Mouse (Mus musculus): ENCODE measurements around the gene Hes2. TPM values are rescaled to one million over a fixed set of nuclear protein-coding genes. Genes with fewer than 3 reads are reported as not detected.

Hes2 gene
- polyA plus RNA-seq, 1 experiment from 2014 or later: 0.87 TPM

GRCm38 (mm10) chr4:152151966-152152544 lies 6.6 kb upstream of the Hes2 start, which contains the start of gene Espn:
Gene Espn (minus strand): TSS chr4:152152371.
- H3K27ac ChIP-seq (ENCODE audit: low read length): no peak within 1 kb of the TSS
- H3K4me2 ChIP-seq (ENCODE audit: low read depth, low read length): peak within 1 kb of the TSS; percentile 80
- WGBS: 1% methylated on average over 55 of the region's 57 CpGs
- no peaks in the 10 kb centered on the region for H3K36me3 ChIP-seq (ENCODE audit: control insufficient read depth, insufficient read depth, low read length)
- peaks cover 12% of the 10 kb centered on the region for H3K4me1 ChIP-seq (replicated peaks; ENCODE audit: control insufficient read depth, insufficient read depth, low read length)
- H3K27me3 ChIP-seq (ENCODE audit: control insufficient read depth, insufficient read depth, low read depth, low read length): peaks cover 47% of the 10 kb centered on the region
- H3K9me3 ChIP-seq (ENCODE audit: control insufficient read depth, low read length): no peaks in the 10 kb centered on the region
- peak within 1 kb of the TSS; percentile 46 for H3K9ac ChIP-seq (ENCODE audit: low read length)
- ATAC-seq (ENCODE audit: low read depth): peak; percentile 94
- peak within 1 kb of the TSS; percentile 47 for H3K4me3 ChIP-seq (ENCODE audit: low read length)

- 2% methylated on average over 23 of the region's 23 CpGs for WGBS
Measured at GRCm38 (mm10) chr4:152153771-152154177, 4.9 kb upstream of the Hes2 start.

GRCm38 (mm10) chr4:152155019-152155418 lies 3.6 kb upstream of the Hes2 start:
- 54% methylated on average over 4 of the region's 4 CpGs for WGBS
- Histone ChIP-seq H3K9ac (ENCODE audit: low read length) (no peak overlapping the region), H3K36me3 (ENCODE audit: control insufficient read depth, insufficient read depth, low read length) (no peaks in the 10 kb centered on the region), H3K4me3 (ENCODE audit: low read length) (no peak overlapping the region), H3K27me3 (ENCODE audit: control insufficient read depth, insufficient read depth, low read depth, low read length) (peaks cover 72% of the 10 kb centered on the region), H3K9me3 (ENCODE audit: control insufficient read depth, low read length) (no peaks in the 10 kb centered on the region), H3K4me2 (ENCODE audit: low read depth, low read length) (no peak overlapping the region), H3K27ac (ENCODE audit: low read length) (no peak overlapping the region), H3K4me1 (replicated peaks; ENCODE audit: control insufficient read depth, insufficient read depth, low read length) (peaks cover 14% of the 10 kb centered on the region)
- no peak for ATAC-seq (ENCODE audit: low read depth)

More at GRCm38 (mm10) chr4:152153771-152154177, 4.9 kb upstream of the Hes2 start:
- peak; percentile 47 for ATAC-seq (ENCODE audit: low read depth)
- H3K27ac ChIP-seq (ENCODE audit: low read length): no peak overlapping the region; the same call in 1 of the 2 replicates
- H3K4me1 ChIP-seq (replicated peaks; ENCODE audit: control insufficient read depth, insufficient read depth, low read length): peaks cover 12% of the 10 kb centered on the region
- H3K27me3 ChIP-seq (ENCODE audit: control insufficient read depth, insufficient read depth, low read depth, low read length): peaks cover 64% of the 10 kb centered on the region
- peak overlapping the region; percentile 25 for H3K4me3 ChIP-seq (ENCODE audit: low read length)
- H3K36me3 ChIP-seq (ENCODE audit: control insufficient read depth, insufficient read depth, low read length): no peaks in the 10 kb centered on the region
- peak overlapping the region; percentile 49 for H3K4me2 ChIP-seq (ENCODE audit: low read depth, low read length)
- peak overlapping the region; percentile 30; the same call in 1 of the 2 replicates for H3K9ac ChIP-seq (ENCODE audit: low read length)
- H3K9me3 ChIP-seq (ENCODE audit: control insufficient read depth, low read length): no peaks in the 10 kb centered on the region

- Histone ChIP-seq H3K9ac (ENCODE audit: low read length) (no peak overlapping the region), H3K36me3 (ENCODE audit: control insufficient read depth, insufficient read depth, low read length) (no peaks in the 10 kb centered on the region), H3K27ac (ENCODE audit: low read length) (no peak overlapping the region), H3K4me3 (ENCODE audit: low read length) (peak overlapping the region; percentile 28), H3K4me2 (ENCODE audit: low read depth, low read length) (peak overlapping the region; percentile 38), H3K9me3 (ENCODE audit: control insufficient read depth, low read length) (no peaks in the 10 kb centered on the region), H3K27me3 (ENCODE audit: control insufficient read depth, insufficient read depth, low read depth, low read length) (peaks cover 62% of the 10 kb centered on the region), H3K4me1 (replicated peaks; ENCODE audit: control insufficient read depth, insufficient read depth, low read length) (peaks cover 6% of the 10 kb centered on the region)
- WGBS: 14% methylated on average over 21 of the region's 21 CpGs
- ATAC-seq (ENCODE audit: low read depth): no peak
Measured at GRCm38 (mm10) chr4:152157779-152158584, 685 bp upstream of the Hes2 start.

GRCm38 (mm10) chr4:152159285-152159678 lies 615 bp downstream of the Hes2 start:
- peaks cover 57% of the 10 kb centered on the region for H3K27me3 ChIP-seq (ENCODE audit: control insufficient read depth, insufficient read depth, low read depth, low read length)

GRCm38 (mm10) chr4:152160748-152161147 lies 2.1 kb downstream of the Hes2 start:
- 32% methylated on average over 4 of the region's 4 CpGs for WGBS
- Histone ChIP-seq H3K4me2 (ENCODE audit: low read depth, low read length) (no peak overlapping the region), H3K27me3 (ENCODE audit: control insufficient read depth, insufficient read depth, low read depth, low read length) (peaks cover 51% of the 10 kb centered on the region), H3K9ac (ENCODE audit: low read length) (no peak overlapping the region), H3K36me3 (ENCODE audit: control insufficient read depth, insufficient read depth, low read length) (no peaks in the 10 kb centered on the region), H3K9me3 (ENCODE audit: control insufficient read depth, low read length) (no peaks in the 10 kb centered on the region), H3K4me3 (ENCODE audit: low read length) (no peak overlapping the region), H3K4me1 (replicated peaks; ENCODE audit: control insufficient read depth, insufficient read depth, low read length) (0 out of 2 replicates have a peak, but pooled peaks cover 2% of the 10 kb centered on the region), H3K27ac (ENCODE audit: low read length) (no peak overlapping the region)
- ATAC-seq (ENCODE audit: low read depth): no peak

More at GRCm38 (mm10) chr4:152159285-152159678, 615 bp downstream of the Hes2 start:
- no peaks in the 10 kb centered on the region for H3K9me3 ChIP-seq (ENCODE audit: control insufficient read depth, low read length)
- H3K4me3 ChIP-seq (ENCODE audit: low read length): no peak overlapping the region; the same call in 1 of the 2 replicates
- H3K36me3 ChIP-seq (ENCODE audit: control insufficient read depth, insufficient read depth, low read length): no peaks in the 10 kb centered on the region
- peak overlapping the region; percentile 38; the same call in 1 of the 2 replicates for H3K4me2 ChIP-seq (ENCODE audit: low read depth, low read length)
- no peak overlapping the region for H3K27ac ChIP-seq (ENCODE audit: low read length)
- H3K4me1 ChIP-seq (replicated peaks; ENCODE audit: control insufficient read depth, insufficient read depth, low read length): 0 out of 2 replicates have a peak, but pooled peaks cover 2% of the 10 kb centered on the region
- no peak for ATAC-seq (ENCODE audit: low read depth)
- 2% methylated on average over 19 of the region's 19 CpGs for WGBS
- no peak overlapping the region for H3K9ac ChIP-seq (ENCODE audit: low read length)

- Histone ChIP-seq H3K4me1 (replicated peaks; ENCODE audit: control insufficient read depth, insufficient read depth, low read length) (0 out of 2 replicates have a peak, but pooled peaks cover 2% of the 10 kb centered on the region), H3K4me2 (ENCODE audit: low read depth, low read length) (no peak overlapping the region), H3K36me3 (ENCODE audit: control insufficient read depth, insufficient read depth, low read length) (no peaks in the 10 kb centered on the region), H3K27ac (ENCODE audit: low read length) (no peak overlapping the region), H3K9me3 (ENCODE audit: control insufficient read depth, low read length) (no peaks in the 10 kb centered on the region), H3K27me3 (ENCODE audit: control insufficient read depth, insufficient read depth, low read depth, low read length) (peaks cover 51% of the 10 kb centered on the region), H3K4me3 (ENCODE audit: low read length) (no peak overlapping the region), H3K9ac (ENCODE audit: low read length) (no peak overlapping the region)
- no peak for ATAC-seq (ENCODE audit: low read depth)
- WGBS: 68% methylated on average over 6 of the region's 6 CpGs
Measured at GRCm38 (mm10) chr4:152161601-152162000, 2.9 kb downstream of the Hes2 start.

GRCm38 (mm10) chr4:152162748-152163147 lies 4.1 kb downstream of the Hes2 start:
- Histone ChIP-seq H3K27me3 (ENCODE audit: control insufficient read depth, insufficient read depth, low read depth, low read length) (peaks cover 40% of the 10 kb centered on the region), H3K27ac (ENCODE audit: low read length) (no peak overlapping the region), H3K4me1 (replicated peaks; ENCODE audit: control insufficient read depth, insufficient read depth, low read length) (0 out of 2 replicates have a peak, but pooled peaks cover 2% of the 10 kb centered on the region), H3K4me3 (ENCODE audit: low read length) (no peak overlapping the region), H3K9ac (ENCODE audit: low read length) (no peak overlapping the region), H3K4me2 (ENCODE audit: low read depth, low read length) (no peak overlapping the region), H3K36me3 (ENCODE audit: control insufficient read depth, insufficient read depth, low read length) (no peaks in the 10 kb centered on the region), H3K9me3 (ENCODE audit: control insufficient read depth, low read length) (no peaks in the 10 kb centered on the region)
- no peak for ATAC-seq (ENCODE audit: low read depth)
- WGBS: 82% methylated on average over 2 of the region's 2 CpGs
